Mouse (Mus musculus): ENCODE measurements at regions not wholly inside any gene's neighbourhood (a gene's known extent, or its start where the extent isn't known, plus 50 kb on each side); places are given as distances from the start of the nearest gene placed in this dataset.
"Not testable (repeated sequence)": the region's sequence is repeated elsewhere in the genome, so short reads cannot be mapped to it uniquely, and the experiment has no call there.

DNA sequence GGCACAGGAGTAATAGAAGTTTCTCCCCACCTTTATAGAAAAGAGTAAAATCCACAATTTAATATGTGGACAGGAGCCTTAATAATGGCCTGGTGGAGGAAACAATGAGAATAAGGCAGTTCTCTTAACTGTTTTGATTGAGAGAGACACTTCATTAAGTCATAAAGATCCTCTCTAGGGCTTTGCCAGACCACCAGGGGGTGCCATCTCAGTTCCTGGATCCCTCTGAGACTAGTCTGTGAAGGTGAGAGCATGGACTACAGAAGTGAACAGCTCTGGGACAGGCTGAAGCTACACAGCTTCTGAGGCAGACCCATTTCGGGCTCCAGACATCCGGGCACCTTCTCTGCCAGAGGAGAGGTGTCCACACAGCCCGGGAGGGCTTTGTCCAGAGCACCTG is 373.8 kb downstream of the Ice1 start:
- H3K27ac ChIP-seq = no peak overlapping the region
- H3K4me2 ChIP-seq (ENCODE audit: low read depth, low read length) = no peak overlapping the region
- TF ChIP-seq CTCF (IDR thresholded peaks at IDR 0.05; ENCODE audit: low read depth) = peak; percentile 27; the same call in 1 of the 2 replicates
- H3K9ac ChIP-seq (replicated peaks; ENCODE audit: low read length) = no peak overlapping the region
- no peaks in the 10 kb centered on the region for H3K27me3 ChIP-seq (ENCODE audit: insufficient read depth, low read length)
- no peaks in the 10 kb centered on the region for H3K36me3 ChIP-seq (ENCODE audit: insufficient read depth, low read length)
- DNase-seq (ENCODE audit: low spot score) (no peak), ATAC-seq (no peak)
- no peaks in the 10 kb centered on the region for H3K4me1 ChIP-seq (ENCODE audit: insufficient read depth, low read length)
- no peaks in the 10 kb centered on the region for H3K9me3 ChIP-seq (ENCODE audit: low read length)
- H3K4me3 ChIP-seq (ENCODE audit: low read length) = no peak overlapping the region
- 91% methylated on average over 3 of the region's 3 CpGs for WGBS

DNA sequence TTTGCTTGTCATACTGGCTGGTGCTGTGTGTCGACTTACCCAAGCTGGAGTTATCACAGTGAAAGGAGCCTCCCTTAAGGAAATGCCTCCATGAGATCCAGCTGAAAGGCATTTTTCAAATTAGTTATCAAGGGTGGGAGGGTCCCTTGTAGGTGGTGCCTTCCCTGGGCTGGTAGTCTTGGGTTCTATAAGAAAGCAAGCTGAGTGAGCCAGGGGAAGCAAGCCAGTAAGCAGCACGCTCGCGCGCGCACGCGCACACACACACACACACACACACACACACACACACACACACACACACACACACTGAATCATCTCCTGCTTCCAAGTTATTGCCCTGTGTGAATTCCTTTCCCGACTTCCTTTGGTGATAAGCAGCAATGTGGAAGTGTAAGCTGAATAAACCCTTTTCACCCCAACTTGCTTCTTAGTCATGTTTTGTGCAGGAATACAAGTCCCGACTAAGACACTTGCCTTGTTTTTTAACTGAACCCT is 360.5 kb downstream of the Ice1 start:
- not testable (repeated sequence) for H3K9me3 ChIP-seq (ENCODE audit: low read length); H3K36me3 ChIP-seq (ENCODE audit: insufficient read depth, low read length); H3K9ac ChIP-seq (replicated peaks; ENCODE audit: low read length); H3K27ac ChIP-seq; H3K4me1 ChIP-seq (ENCODE audit: insufficient read depth, low read length); ATAC-seq; DNase-seq (ENCODE audit: low spot score); H3K4me3 ChIP-seq (ENCODE audit: low read length); H3K4me2 ChIP-seq (ENCODE audit: low read depth, low read length); H3K27me3 ChIP-seq (ENCODE audit: insufficient read depth, low read length)
- 85% methylated on average over 10 of the region's 10 CpGs for WGBS

DNA sequence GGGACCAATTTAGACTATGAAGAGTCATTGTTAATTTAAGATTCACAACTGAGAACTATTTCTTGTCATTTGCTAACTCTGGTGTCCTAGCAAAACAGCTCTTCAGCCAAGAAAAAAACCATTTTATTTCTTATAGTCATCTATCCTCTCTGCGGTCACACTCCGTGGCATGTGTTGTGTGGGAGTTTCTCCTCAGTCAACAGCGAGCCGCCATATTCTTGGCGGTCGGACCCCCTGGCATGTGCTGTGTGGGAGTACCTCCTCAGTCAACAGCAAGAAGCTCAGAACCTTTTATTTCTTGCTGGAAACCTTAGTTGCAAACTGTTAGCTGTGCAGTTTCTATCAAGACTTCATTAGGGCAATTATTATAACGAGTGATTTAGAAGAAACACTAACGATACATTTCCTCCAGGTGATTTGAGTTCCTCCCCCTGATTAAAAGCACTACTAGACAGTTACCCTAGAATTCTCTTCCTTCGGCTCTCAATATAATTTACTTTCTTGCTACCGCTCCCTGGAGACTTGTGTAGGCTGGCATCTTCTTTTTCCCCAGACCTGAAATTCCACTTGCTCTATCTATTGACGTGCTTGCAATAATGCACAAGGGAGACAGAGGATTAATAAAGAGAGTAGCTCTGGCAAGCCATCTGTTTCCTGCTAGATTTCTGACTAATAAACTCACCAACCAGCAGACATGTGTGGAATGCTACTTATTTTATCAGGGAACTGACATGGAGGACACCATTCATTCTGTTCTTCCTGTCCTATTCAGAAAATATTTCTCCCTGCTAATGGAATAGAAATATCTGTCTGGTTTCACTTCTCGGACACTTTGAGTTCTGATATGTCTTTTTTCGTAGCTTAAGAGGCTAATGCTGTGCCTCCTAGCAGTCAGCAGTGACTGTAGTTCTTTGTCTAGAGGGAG is 359.5 kb downstream of the Ice1 start:
- no peak for ATAC-seq
- Histone ChIP-seq H3K36me3 (ENCODE audit: insufficient read depth, low read length) (no peaks in the 10 kb centered on the region), H3K4me1 (ENCODE audit: insufficient read depth, low read length) (no peaks in the 10 kb centered on the region), H3K27me3 (ENCODE audit: insufficient read depth, low read length) (no peaks in the 10 kb centered on the region), H3K4me3 (ENCODE audit: low read length) (no peak overlapping the region), H3K4me2 (ENCODE audit: low read depth, low read length) (no peak overlapping the region), H3K9ac (replicated peaks; ENCODE audit: low read length) (no peak overlapping the region), H3K27ac (no peak overlapping the region), H3K9me3 (ENCODE audit: low read length) (no peaks in the 10 kb centered on the region)
- no peak for TF ChIP-seq CTCF (IDR thresholded peaks at IDR 0.05; ENCODE audit: low read depth)
- DNase-seq (ENCODE audit: low spot score) = no peak
- WGBS = 66% methylated on average over 13 of the region's 13 CpGs

DNA sequence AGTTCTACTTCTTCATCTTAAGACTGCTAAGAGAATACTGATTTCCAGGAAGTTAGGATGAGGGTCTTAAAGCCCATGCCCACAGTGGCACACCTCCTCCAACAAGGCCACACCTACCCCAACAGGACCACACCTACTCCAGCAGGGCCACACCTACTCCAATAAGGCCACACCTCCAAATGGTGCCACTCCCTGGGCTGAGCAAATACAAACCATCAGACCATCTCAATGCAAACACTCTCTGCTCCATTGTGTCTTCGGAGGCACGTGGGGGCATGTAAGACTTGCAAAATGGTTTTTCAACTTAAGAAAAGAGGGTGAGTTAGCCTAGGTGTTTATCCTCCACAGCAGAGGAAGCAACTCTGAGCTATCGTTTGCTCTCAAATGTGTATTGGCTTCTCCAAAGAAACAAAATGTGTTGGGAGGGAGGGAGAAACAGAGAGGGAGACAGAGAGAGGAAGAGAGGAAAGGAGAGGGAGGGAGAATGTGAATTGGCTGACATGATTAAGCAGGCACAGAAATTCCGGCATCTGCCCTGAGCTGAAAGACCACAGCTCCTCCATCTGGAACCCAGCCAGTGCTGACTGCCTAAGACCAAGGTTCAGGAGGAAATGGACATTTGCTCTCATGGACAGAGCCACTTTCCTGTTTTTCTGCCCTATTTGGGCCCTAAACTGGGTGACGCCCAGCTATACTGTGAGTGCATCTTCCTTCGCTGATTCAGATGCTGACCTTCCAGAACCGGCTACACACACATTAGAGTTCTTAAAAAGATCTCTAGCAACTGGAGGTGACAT is 356.2 kb downstream of the Ice1 start:
- no peaks in the 10 kb centered on the region for H3K27me3 ChIP-seq (ENCODE audit: insufficient read depth, low read length)
- H3K36me3 ChIP-seq (ENCODE audit: insufficient read depth, low read length) = no peaks in the 10 kb centered on the region
- no peaks in the 10 kb centered on the region for H3K9me3 ChIP-seq (ENCODE audit: low read length)
- H3K4me3 ChIP-seq (ENCODE audit: low read length) = no peak overlapping the region
- DNase-seq (ENCODE audit: low spot score) (peak; percentile 48), ATAC-seq (no peak)
- no peak overlapping the region for H3K27ac ChIP-seq
- no peaks in the 10 kb centered on the region for H3K4me1 ChIP-seq (ENCODE audit: insufficient read depth, low read length)
- H3K4me2 ChIP-seq (ENCODE audit: low read depth, low read length) = no peak overlapping the region
- 80% methylated on average over 7 of the region's 7 CpGs for WGBS
- no peak overlapping the region for H3K9ac ChIP-seq (replicated peaks; ENCODE audit: low read length)
- TF ChIP-seq CTCF (IDR thresholded peaks at IDR 0.05; ENCODE audit: low read depth) = no peak

DNA sequence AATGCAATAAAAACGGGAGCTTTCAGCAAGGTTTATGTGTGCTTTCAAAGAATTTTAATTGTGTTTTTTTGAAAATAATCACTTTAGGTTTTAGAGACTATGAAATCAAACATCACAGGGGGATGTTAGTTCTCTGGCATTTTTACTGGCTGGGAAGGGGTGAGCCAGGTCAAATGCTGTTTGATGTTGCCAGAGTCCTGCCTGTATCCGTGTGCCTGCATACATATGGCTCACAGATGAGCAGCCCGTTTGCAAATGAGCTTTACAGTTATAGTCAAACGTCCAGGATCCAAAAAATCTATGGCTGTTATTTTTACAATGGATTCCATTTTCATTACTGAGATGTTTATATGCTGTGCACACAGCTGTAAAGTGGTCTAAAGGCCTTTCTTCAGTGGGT is 354.7 kb downstream of the Ice1 start:
- H3K27me3 ChIP-seq (ENCODE audit: insufficient read depth, low read length) = no peaks in the 10 kb centered on the region
- H3K4me2 ChIP-seq (ENCODE audit: low read depth, low read length) = no peak overlapping the region
- no peak for TF ChIP-seq CTCF (IDR thresholded peaks at IDR 0.05; ENCODE audit: low read depth)
- no peaks in the 10 kb centered on the region for H3K4me1 ChIP-seq (ENCODE audit: insufficient read depth, low read length)
- H3K9me3 ChIP-seq (ENCODE audit: low read length) = no peaks in the 10 kb centered on the region
- H3K9ac ChIP-seq (replicated peaks; ENCODE audit: low read length) = no peak overlapping the region
- DNase-seq (ENCODE audit: low spot score) (no peak), ATAC-seq (no peak)
- H3K27ac ChIP-seq = no peak overlapping the region
- 32% methylated on average over 4 of the region's 4 CpGs for WGBS
- no peak overlapping the region for H3K4me3 ChIP-seq (ENCODE audit: low read length)
- no peaks in the 10 kb centered on the region for H3K36me3 ChIP-seq (ENCODE audit: insufficient read depth, low read length)

DNA sequence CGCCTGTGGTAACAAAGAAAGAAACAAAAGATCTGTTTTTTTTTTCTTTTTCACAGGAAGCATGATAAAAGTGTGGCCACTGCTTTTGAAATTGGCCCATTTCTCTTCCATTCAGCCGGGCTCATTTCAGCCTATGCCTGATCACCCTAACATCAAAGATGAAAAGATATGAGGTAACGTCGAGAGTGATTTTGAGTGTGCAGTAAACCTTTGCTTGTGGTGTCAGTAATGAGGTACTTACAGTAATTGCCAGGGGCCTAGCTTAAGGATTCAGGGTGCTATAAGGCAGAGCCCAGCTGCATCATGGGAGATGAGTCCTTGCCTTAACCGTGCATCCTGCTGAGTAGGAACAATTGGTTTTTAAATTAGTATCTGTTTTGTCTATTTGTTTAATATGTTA is 354.2 kb downstream of the Ice1 start:
- 34% methylated on average over 5 of the region's 5 CpGs for WGBS

More for the DNA sequence above, 354.2 kb downstream of the Ice1 start:
- Histone ChIP-seq H3K36me3 (ENCODE audit: insufficient read depth, low read length) (no peaks in the 10 kb centered on the region), H3K4me3 (ENCODE audit: low read length) (no peak overlapping the region), H3K9me3 (ENCODE audit: low read length) (no peaks in the 10 kb centered on the region), H3K4me2 (ENCODE audit: low read depth, low read length) (no peak overlapping the region), H3K27ac (no peak overlapping the region), H3K4me1 (ENCODE audit: insufficient read depth, low read length) (no peaks in the 10 kb centered on the region), H3K9ac (replicated peaks; ENCODE audit: low read length) (no peak overlapping the region), H3K27me3 (ENCODE audit: insufficient read depth, low read length) (no peaks in the 10 kb centered on the region)
- ATAC-seq (no peak), DNase-seq (ENCODE audit: low spot score) (no peak)
- TF ChIP-seq CTCF (IDR thresholded peaks at IDR 0.05; ENCODE audit: low read depth) = no peak
